Mouse (Mus musculus) right cerebral cortex, postnatal 25 days (tissue): ENCODE measurements around the gene Gm2000.
"Not testable (repeated sequence)": the region's sequence is repeated elsewhere in the genome, so short reads cannot be mapped to it uniquely, and the experiment has no call there.

ENCODE experiments used
- DNase-seq: peaks from one replicate; pipeline ENCODE4 v3.0.0; 2022

Gene Gm2000

DNA sequence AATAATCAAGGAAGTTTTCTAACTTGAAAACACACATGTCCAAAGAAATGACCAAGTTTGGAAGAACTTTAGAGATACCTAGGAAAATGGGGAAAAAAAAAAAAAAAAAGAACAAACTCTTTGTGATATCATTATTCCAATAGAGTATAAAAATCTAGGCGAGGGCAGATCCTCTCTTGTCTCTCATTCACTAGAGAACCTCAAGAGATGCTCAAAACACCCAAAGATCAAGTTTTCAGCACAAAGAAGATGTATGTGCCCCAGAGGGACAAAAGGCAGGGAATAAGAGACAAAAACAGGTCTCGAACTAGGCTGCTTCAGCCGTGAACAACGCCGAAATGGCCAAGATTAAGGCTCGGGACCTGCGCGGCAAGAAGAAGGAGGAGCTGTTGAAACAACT is at the start of gene Gm2000:
TSS of gene Gm2000 (plus strand) at position 301 of the 400 bp plus-strand sequence.
- no peak for DNase-seq

DNA sequence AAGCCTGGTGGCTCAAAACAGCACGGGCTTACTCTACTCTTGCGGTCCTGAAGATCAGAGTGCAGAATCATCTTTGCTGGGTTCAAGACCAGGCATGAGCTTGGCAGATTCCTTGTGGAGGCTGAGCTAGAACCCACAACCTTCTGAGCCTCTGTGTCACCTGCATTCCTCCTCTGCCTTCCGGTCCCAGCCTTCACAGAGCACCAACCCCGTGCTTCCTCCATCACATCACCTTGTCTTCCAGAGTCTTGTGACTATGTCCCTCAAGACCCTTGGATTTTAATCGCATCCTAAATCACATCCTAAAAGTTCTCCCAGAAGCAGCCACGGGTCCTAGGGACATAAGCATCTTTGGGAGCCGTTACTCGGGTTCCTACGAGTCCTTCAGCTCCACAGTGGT is 42.7 kb upstream of the Gm2000 start:
- DNase-seq, result no peak

- no peak for DNase-seq
These were observed 25.0 kb upstream of the Gm2000 start for GRCm38 (mm10) chr1:156340847-156341246.

GRCm38 (mm10) chr1:156344433-156344832 is 21.4 kb upstream of the Gm2000 start:
- no peak for DNase-seq

- DNase-seq, result no peak
These were observed 20.2 kb upstream of the Gm2000 start for GRCm38 (mm10) chr1:156345633-156346032.

DNA sequence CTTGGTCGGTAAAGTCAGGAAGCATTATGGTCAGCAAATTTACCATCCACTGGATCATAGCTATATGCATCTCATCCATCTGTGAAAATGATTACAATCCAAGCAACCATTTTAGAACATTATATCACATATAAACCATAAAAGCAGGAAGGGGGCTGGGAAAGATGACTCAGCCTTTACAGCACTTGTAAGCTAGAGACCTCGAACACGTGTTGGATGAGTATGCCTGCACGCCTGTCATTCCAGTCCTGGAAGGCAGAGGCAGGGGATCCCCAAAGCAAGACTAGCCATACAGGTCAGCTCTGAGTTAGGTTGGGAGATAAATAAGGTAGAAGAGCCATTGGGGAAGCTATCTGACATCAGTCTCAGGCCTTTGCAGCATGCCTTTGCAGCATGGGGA is 16.8 kb upstream of the Gm2000 start:
- no peak for DNase-seq

GRCm38 (mm10) chr1:156350441-156350840 is 15.4 kb upstream of the Gm2000 start:
- DNase-seq, result no peak

GRCm38 (mm10) chr1:156352466-156352865 is 13.4 kb upstream of the Gm2000 start:
- DNase-seq, result no peak

DNA sequence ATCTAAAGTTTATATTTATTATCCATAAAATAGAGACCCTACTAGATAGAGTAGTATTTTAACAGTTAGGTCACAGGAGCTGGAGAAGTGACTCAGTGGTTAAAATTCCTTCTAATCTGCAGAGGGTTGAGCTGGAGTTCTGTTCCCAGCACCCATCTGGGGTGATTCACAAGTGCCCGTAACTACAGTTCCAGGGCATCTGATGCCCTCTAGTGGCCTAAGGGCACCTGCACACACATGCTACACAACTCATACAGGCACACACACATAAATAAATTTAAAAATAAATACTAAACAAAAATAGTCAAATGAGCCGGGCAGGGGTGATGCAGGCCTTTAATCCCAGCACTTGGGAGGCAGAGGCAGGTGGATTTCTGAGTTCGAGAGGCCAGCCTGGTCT is 15.4 kb downstream of the Gm2000 start:
- DNase-seq, result no peak

DNA sequence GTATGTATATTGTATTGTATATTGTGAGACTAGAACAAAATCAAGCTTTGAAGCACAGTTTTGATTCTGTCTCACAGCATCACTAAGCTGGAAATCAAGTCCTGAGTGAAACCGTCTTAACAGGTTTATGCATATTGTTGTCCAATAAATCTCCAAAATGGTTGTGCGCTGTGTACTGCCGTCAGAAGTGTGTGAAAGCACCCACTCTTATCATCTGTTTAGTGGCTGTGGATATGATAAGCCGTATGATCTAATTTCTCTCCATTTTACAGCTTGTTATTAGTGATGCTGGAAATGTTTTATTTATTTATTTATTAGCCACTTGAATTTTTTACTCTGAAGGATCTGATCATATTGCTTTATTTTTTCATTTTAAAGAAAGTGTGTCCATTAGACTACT is 20.4 kb downstream of the Gm2000 start:
- no peak for DNase-seq

DNA sequence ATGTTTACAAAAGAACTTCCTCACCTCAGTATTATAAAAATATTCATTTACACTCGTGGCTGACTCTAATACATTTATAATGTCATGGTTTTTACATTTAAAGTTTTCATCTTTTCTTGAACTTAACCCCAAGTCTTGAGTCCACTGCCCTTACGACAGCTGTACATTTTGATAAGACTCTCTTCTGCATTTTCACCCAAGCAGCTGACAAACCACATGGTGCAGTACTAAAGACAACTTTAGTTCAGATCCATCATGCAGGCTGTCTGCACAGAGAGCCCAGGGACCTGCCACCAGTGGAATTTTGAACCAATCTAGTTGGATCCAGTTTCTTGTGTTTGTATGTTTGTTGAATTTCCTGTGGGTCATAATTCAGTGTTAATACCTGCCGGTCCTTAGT is 21.0 kb downstream of the Gm2000 start:
- DNase-seq, result no peak

DNA sequence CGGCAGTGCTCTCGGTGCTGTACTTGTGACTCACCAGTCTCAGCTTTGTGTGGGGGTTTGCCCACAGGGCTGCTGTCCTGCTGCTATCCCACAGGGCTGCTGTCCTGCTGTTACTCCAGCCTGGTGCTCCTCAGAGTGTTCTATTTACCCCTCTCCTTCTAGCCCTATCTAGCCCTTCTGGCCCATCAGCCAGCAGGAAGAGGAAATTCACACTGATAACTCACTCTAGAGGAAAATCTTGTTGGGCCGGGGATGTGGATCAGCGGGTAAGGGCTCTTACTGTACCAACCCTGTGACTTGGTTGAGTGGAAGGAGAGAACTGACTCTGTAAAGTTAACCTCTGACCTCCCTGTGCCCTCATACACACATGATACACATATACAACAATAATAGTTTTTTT is 27.3 kb downstream of the Gm2000 start:
- DNase-seq, result no peak

GRCm38 (mm10) chr1:156400159-156400558 is 34.3 kb downstream of the Gm2000 start:
- not testable (repeated sequence) for DNase-seq

DNA sequence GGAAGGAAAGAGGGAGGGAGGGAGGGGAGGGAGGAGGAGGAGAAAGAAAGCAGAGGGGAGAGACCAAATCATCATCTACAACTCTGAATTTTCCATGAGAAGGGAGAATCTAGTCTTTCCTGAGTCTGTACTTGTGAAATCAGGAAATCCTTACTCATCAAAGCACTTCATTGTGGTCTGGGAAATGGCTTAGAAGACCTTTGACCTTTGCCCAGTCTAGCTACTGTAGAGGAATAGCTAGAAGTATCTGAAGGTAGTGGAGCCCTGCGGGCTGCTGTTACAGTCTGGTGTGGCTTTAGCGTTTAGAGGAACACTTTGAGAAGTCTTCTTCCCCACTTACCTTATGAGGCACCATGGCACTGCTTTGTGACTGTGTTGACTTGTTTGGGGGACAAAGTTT is 36.7 kb downstream of the Gm2000 start:
- DNase-seq, result no peak

DNA sequence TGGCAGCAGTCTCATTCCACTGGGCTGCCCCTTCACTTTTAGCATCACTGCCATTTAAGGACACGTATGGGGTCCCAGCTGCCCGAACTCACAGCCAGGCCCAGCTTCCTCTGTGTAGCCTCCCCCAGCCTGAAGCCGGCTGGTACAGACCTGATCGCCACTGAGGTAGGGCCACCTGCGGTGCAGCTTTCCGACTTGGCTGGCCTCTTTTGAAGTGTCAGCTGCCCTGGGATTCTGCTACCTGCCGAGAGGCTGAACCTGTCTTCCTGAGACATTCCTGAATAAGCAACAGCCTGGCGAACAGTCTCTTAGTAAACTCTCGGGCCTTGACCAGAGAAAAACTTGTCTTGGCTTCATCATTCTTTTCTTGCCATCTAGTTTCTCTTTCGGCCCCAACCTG is 37.4 kb downstream of the Gm2000 start:
- no peak for DNase-seq

DNA sequence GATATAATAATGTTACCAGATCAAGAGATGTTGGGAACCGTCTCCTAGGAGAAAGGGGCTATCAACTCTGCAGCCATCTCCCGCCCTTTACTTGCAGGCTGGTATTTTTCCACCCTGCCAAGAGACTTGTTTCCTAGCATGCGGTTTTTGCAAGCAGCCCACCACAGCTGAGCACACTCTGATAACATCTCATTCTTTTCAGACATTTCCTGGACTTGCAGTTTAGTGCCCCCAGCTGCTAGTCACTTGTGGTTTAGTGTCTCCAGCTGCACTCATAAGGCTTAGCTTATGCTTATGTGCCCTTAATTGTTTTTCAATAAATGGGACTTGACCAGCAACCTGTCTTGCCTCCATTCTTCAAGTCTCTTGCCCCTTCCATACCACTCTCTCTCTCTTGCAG is 42.2 kb downstream of the Gm2000 start:
- DNase-seq, result no peak

DNA sequence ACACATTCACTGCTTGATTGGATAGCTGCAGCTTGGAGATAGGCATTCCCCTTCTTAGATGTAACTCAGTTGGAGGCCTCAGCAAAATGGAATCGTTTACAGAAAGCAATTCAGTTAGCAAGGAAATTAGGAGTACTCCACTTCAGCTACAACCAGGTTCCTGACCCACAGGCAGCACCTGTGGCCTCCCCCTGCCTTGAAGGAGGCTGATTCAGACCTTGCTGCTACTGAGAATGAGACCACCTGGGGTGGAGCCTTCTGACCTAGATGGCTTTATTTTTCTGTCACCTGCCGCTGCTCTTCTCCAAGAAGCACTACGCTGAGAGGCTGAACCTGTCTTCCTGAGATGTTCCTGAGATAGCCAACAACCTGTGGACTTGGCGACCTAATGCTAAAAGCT is 42.7 kb downstream of the Gm2000 start:
- no peak for DNase-seq
